Comparison of ENCODE assay signal across 20 mouse cellular contexts in the genomic region with DNA sequence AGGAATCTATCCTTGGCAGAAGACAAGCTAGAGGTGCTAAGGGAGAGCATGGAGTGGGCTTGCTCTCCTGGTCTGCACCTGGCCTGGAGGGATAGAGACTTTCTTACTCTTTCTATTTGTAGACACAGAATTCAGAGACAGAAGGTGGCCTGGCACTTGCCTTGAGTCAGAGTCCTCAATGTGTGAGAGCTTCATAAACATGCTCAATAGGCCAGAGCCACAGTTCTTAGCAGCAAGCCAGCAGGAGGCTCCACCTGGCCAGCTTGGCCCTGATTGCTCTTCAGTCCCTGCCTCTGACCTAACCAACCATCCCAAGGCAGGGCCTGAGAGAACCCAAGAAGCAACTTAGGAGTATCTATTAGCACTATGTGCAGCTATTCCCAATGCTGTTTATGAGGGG.
A peak's percentile ranks its signal among the peaks of the same experiment; 100 is the strongest.
DNase-seq lines count a peak whose midpoint lies in the region; ATAC-seq and TF ChIP-seq lines count a peak whose summit lies in the region.
"Had no signal": no experiment of that assay in that cellular context is flagged by ENCODE, and none has a peak within 500 bp of the region (broad histone marks: within the 10 kb centered on the region; RNA-seq: fewer than 3 reads in every experiment).

No protein-coding gene starts in this region.

- no peak overlapping the region for H3K9ac ChIP-seq in intestine, postnatal 0 days (ENCODE audit: low read depth, low read length)
- no peak overlapping the region for H3K9ac ChIP-seq in intestine, embryonic 16.5 days (ENCODE audit: low read depth, low read length)
- H3K9ac ChIP-seq: embryonic facial prominence, embryonic 15.5 days; forebrain, embryonic 12.5 days; heart, embryonic 15.5 days; limb, embryonic 12.5 days; liver, embryonic 13.5 days; midbrain, embryonic 15.5 days; stomach, embryonic 15.5 days had no signal

- H3K27ac ChIP-seq in intestine, postnatal 0 days (ENCODE audit: low read depth, low read length): no peak overlapping the region
- no peak overlapping the region for H3K27ac ChIP-seq in intestine, embryonic 16.5 days (ENCODE audit: low read length)
- H3K27ac ChIP-seq: embryonic facial prominence, embryonic 15.5 days; forebrain, embryonic 12.5 days; heart, embryonic 15.5 days; hindbrain, embryonic 10.5 days; limb, embryonic 12.5 days; liver, embryonic 13.5 days; midbrain, embryonic 15.5 days; stomach, embryonic 15.5 days had no signal

- no peaks in the 10 kb centered on the region for H3K9me3 ChIP-seq in intestine, postnatal 0 days (ENCODE audit: control insufficient read depth)
- H3K9me3 ChIP-seq in intestine, embryonic 16.5 days (ENCODE audit: control insufficient read depth, low read length): no peaks in the 10 kb centered on the region
- H3K9me3 ChIP-seq: embryonic facial prominence, embryonic 15.5 days; forebrain, embryonic 12.5 days; heart, embryonic 15.5 days; hindbrain, embryonic 10.5 days; limb, embryonic 12.5 days; liver, embryonic 13.5 days; megakaryocyte, embryonic 14.5 days; midbrain, embryonic 15.5 days; stomach, embryonic 15.5 days had no signal

- TF ChIP-seq CTCF in intestine, postnatal 0 days (IDR thresholded peaks at IDR 0.05; ENCODE audit: low read depth): 0 out of 2 replicates have a peak, but pooled peaks have one; percentile 6

- H3K4me2 ChIP-seq in intestine, postnatal 0 days (replicated peaks; ENCODE audit: low read depth): no peak overlapping the region
- H3K4me2 ChIP-seq in intestine, embryonic 16.5 days (ENCODE audit: low read depth, low read length): no peak overlapping the region
- H3K4me2 ChIP-seq: embryonic facial prominence, embryonic 15.5 days; forebrain, embryonic 12.5 days; heart, embryonic 15.5 days; limb, embryonic 12.5 days; liver, embryonic 13.5 days; midbrain, embryonic 15.5 days; stomach, embryonic 15.5 days had no signal

- no peaks in the 10 kb centered on the region for H3K27me3 ChIP-seq in intestine, postnatal 0 days (replicated peaks; ENCODE audit: control insufficient read depth, insufficient read depth, low read length)
- H3K27me3 ChIP-seq in intestine, embryonic 16.5 days (replicated peaks; ENCODE audit: control insufficient read depth, insufficient read depth, low read length): no peaks in the 10 kb centered on the region
- H3K27me3 ChIP-seq: heart, embryonic 15.5 days; limb, embryonic 12.5 days; liver, embryonic 13.5 days; megakaryocyte, embryonic 14.5 days; stomach, embryonic 15.5 days had no signal

- H3K4me3 ChIP-seq in intestine, postnatal 0 days (ENCODE audit: low read depth, low read length): no peak overlapping the region
- no peak overlapping the region for H3K4me3 ChIP-seq in intestine, embryonic 16.5 days (ENCODE audit: low read length)
- H3K4me3 ChIP-seq: embryonic facial prominence, embryonic 15.5 days; forebrain, embryonic 12.5 days; heart, embryonic 15.5 days; hindbrain, embryonic 10.5 days; limb, embryonic 12.5 days; liver, embryonic 13.5 days; megakaryocyte, embryonic 14.5 days; midbrain, embryonic 15.5 days; stomach, embryonic 15.5 days had no signal

- intact Hi-C loops in heart, postnatal 14 days (cut with DNase I): no loop called here

- peak; percentile 12 for DNase-seq in T-cell, adult 2 months (ENCODE audit: low spot score)
- peak; percentile 65 to 76 for DNase-seq in cerebellum, adult 18-20 months
- DNase-seq in cerebellum, postnatal 36 days: peak; percentile 62 to 65
- DNase-seq in heart, postnatal 14 days: no peak
- DNase-seq: adrenal gland, postnatal 10 days; embryo, embryonic 11 days; gastrocnemius, postnatal 25 days; liver, embryonic 13.5 days; lung, postnatal 10 days had no signal

- H3K4me1 ChIP-seq in intestine, postnatal 0 days (replicated peaks; ENCODE audit: control insufficient read depth, insufficient read depth, low read length): no peaks in the 10 kb centered on the region
- H3K4me1 ChIP-seq in intestine, embryonic 16.5 days (ENCODE audit: control insufficient read depth, insufficient read depth, low read length): no peaks in the 10 kb centered on the region
- H3K4me1 ChIP-seq: embryonic facial prominence, embryonic 15.5 days; heart, embryonic 15.5 days; liver, embryonic 13.5 days; megakaryocyte, embryonic 14.5 days; stomach, embryonic 15.5 days had no signal

- no peak for ATAC-seq in intestine, postnatal 0 days
- ATAC-seq in intestine, embryonic 16.5 days: no peak
- no peak for ATAC-seq in inflammation-experienced regulatory T-cells, adult 6 months
- ATAC-seq: midbrain, embryonic 15.5 days had no signal

- no peaks in the 10 kb centered on the region for H3K36me3 ChIP-seq in intestine, postnatal 0 days (ENCODE audit: control insufficient read depth, insufficient read depth)
- H3K36me3 ChIP-seq in intestine, embryonic 16.5 days (ENCODE audit: control insufficient read depth, insufficient read depth, low read length): no peaks in the 10 kb centered on the region
- H3K36me3 ChIP-seq: embryonic facial prominence, embryonic 15.5 days; forebrain, embryonic 12.5 days; heart, embryonic 15.5 days; hindbrain, embryonic 10.5 days; limb, embryonic 12.5 days; liver, embryonic 13.5 days; midbrain, embryonic 15.5 days; stomach, embryonic 15.5 days had no signal

Comparison
In these comparisons a context has a peak if more than half of its experiments do, and no peak if none do; other contexts are left out.
1. DNase-seq: peak in T-cell, adult 2 months (single experiment), cerebellum, adult 18-20 months (2 of 2) and cerebellum, postnatal 36 days (2 of 2); none in heart, postnatal 14 days (0 of 2).